Mouse (Mus musculus): ENCODE measurements around the gene Mpc2. TPM values are rescaled to one million over a fixed set of nuclear protein-coding genes. Genes with fewer than 3 reads are reported as not detected.

Gene Mpc2
- 100 to 1,000 TPM; 148 to 186 TPM for total RNA-seq (2021)
- long read RNA-seq, experiment 1, full-length matches to known transcripts, result 103 of 104 reads
- long read RNA-seq, experiment 1, partial matches to known transcripts, result 0 of 104 reads
- long read RNA-seq, experiment 1, other reads (novel, unspliced or antisense), result 1 of 104 reads
- long read RNA-seq, experiment 2, full-length matches to known transcripts, result 119 of 121 reads
- long read RNA-seq, experiment 2, partial matches to known transcripts, result 0 of 121 reads
- long read RNA-seq, experiment 2, other reads (novel, unspliced or antisense), result 2 of 121 reads

DNA sequence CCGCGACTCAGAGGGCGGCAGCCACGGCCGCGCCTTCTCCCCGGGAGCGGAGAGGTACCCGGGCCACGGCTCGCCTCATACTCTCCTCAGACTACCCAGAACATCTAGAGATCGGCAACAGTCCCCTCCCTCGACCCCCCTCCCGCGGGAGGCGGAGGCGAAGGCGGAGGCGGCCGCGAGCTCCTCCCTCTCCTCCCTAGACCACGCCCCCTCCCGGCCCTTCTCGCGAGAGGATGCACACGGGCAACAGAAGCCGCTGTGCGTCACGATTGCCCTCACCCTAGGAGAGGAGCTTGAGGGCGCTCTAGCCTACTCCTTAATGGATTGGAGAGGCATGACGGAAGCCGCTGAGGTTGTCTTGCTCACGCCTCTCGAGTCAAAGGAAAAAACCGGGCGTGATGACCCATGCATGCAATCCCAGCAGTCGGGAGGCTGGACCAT lies at the start of gene Mpc2, which contains the start of gene Dcaf6:
Mpc2 (plus strand) TSS at position 278 of the 441 bp plus-strand sequence.
Dcaf6 (minus strand) TSS at position 116 of the 441 bp plus-strand sequence.
- DNase-seq, result peak; percentile 100

DNA sequence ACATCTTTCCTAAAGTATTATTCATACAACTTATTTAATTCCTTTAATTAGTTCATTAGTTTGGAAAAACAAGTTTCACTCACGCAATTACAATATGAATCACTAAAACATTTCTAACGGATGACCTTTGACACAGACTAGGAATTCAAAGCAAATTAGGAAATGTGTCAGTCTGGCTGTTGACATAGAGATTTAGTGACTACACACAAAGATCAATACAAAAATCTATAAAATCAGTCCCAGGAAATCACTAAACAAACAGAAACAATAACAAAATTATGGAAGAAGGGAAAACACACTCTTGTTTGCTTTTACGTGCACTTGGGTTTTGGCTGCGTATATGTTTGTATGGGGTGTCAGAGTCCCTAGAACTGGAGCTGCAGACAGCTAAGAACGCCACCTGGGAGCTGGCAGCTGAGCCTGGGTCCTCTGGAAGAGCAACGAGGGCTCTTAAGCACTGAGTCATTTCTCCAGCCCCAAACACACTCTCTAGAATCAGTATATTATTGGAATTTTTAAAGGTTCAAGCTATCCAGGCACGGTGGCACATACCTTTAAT lies 39.0 kb upstream of the Mpc2 start:
- no peak for DNase-seq

DNA sequence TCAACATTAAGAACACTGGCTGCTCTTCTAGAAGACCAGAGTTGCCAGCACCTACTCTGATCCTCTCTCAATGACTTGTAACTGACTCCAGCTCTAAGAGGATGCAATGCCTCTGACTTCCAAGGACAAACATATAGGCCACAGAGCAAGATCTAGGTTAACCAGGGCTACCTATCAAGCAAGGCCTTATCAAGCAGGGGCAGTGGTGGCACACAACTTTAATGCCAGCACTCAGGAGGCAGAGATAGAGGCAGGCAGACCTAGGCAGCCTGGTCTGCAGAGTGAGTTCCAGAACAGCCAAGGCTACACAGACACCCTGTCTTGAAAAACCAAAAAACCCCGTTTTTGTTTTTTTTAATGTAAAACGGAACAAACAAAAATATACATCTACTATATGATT lies 34.2 kb upstream of the Mpc2 start:
- no peak for DNase-seq

DNA sequence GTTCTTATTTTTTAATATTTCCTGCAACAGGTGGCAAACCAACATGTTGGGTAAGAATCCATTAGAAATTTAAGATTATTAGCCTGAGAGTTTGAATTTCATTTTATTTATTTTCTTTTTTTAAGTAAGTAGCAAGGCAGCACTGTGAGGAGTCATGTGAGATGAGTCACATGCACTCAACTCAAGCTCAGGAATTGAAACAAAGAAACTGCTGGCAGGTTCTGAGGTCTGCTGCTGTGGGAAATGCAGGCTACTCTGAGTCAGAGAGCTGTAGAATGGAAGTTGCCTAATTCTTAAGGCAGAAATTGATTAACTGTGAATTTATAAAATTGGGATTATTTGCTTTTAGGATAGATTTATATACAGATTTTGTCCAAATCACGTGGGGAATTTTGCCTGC lies 27.6 kb upstream of the Mpc2 start:
- DNase-seq, result no peak

DNA sequence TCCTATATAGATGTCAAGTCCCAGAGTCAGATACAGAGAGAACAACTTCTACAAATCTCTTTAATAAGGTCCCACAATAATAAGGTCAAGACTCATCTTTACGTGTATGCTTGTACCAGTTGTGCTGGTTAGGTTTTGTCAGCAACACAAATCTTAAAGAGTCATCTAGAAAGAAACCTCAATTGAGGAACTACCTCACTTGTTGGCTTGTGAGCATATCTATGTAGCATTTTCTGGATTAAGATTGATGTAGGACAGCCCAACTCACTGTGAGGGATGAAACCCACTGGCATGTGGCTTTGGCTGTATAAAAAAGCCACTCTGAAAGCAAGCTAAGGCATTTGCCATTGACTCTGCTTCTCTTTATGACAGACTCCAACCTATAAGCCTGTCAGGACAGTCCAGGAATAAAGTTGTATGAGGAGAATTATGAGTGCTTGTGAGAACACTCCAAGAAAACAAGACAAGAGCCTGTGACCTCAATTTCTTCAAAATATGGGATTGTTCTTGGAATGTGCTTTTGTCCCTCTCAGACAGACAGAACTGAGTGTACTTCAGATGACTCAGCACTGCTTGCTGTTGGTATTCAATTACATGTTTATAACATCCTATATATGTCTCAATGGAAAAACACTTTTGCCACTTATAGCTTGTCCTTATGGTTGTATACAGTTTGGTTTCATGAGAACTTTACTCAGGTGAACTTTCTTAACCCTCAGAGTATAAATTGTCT lies 22.0 kb upstream of the Mpc2 start:
- no peak for DNase-seq

DNA sequence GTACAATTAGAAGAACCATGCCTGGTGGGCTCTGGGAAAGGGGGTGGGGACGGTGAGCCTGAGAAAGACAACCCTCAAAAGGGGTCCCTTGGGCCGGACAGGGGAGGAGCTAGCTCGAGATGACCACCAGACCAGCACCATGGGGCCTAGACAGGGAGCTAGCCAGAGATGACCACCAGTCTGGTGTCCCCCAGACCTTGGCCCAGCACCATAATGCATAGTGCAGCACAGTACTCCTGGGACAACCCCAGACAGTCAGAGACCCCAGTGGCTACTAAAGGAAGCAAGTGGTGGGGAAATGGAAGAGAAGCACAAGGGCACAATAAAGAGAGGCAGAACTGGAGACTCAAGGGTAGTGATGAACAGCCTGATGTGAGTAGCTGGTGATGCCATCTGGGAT lies 19.6 kb upstream of the Mpc2 start:
- DNase-seq, result no peak

DNA sequence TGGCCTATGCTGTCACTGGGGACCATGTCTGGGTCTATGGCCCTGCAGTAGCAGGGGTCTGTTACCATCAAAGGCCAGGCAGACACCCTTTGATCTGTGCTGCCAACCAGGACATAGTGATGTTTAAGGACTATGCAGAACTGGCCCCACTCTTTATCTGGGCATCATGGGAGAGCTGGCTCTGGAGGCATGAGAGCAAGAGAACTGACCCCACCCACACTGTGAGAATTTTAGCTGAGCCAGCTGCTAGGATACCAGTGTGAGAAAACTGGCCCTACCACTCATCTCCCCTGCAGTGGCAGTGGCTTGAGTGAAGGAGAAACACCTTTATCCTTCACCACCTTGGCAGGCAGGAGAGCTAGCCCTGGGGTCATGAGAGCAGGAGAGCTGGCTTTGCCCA lies 19.2 kb upstream of the Mpc2 start:
- no peak for DNase-seq

DNA sequence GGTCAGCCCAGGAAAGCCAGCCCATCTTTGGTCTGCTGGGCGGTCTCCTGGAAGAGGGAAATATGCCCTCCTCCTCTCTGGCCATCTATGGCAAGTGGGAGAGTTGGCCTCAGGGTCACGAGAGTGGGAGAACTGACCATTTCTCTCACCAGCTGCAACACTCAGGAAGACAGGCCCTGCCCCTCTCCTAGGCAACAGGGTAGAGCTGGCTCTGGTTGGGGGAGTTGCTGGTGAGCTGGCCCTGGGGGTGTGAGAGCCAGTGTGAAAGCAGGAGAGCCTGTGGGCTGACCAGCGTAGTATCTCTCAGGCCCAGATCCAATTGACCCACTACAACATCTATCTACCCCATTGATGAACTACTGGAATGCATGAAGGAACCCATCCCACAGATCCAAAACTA lies 18.7 kb upstream of the Mpc2 start:
- DNase-seq, result no peak

DNA sequence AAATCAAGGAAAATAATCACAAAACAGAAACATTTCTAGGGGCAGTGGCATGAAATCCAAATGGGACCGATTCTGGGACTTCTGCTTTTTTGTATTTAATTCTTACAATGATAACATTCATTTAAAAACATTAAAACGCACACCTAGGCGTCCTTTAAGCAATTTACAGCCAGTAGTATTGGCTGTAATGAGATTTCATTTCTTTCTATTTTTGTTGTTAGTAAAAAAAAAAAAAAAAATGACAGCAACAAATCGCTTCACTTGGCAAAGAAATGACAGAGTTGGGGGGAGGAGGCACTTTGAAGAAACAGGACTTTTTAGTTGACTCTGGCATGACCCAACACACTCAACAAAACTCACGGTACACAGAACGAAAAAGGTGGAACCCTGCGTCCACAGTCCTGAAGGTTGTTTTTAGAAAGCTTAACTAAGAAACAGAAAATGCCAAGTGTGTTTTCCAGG lies 1.4 kb upstream of the Mpc2 start:
- no peak for DNase-seq

DNA sequence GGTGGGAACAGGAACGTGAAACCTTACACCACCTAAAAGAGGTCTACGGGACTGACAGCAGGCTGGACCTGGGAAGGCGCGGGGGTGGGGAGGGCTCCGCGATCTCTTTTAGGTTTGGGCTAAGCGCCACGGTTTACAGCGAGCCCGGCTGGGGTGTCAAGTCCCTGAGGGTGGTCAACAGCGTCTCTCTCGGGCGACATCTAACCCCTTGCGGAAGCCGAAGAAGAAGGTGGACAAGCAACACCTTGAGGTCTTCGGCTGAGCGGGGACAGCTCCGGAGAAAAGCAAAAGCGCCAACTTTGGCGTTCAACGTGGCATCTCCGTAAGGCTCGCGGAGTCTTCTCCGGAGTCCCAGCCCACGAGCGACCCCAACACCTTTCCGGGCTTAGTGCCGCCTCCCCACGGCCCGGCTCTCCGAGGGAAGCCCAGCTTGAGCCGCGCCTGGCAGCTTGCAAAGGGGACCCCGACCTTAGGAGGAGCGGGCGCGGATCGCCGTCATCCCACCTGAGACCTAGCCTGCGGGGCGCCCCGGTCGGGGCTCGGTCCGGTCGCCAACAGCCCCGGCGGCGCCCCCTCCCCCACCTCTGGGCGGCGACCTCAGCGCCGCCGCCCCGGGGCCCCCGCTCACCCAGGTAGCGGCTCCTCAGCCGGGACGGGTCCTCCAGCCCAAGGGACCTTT lies 795 bp upstream of the Mpc2 start:
- DNase-seq, result peak; percentile 67

DNA sequence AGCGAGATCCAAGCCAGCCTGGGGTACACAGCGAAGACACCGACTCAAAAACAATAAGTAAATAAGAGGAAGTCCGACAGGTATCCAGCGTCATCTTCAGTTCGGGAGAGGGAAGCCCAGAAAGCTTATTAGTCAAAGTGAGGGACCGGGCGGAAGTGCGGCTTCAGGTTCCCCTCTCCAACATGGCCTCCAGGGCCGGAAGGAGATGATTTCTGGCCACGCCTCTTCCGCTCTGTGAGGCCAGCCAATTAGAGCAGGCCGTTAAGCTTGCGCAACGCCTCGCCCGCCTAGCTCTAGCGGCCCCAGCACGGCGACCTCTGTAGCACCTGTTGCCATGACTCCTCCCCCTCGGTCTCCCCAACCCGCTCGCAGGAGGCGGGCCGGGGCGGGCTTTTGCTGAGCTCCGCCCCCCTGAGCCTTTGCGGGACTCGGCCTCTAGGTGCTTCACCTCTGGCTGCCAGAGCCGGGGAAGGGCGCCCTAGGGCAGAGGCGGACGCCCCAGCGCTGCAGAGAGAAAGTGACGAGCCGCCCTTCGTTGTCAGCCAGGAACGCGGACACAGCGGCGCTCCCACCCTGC lies 452 bp downstream of the Mpc2 start:
- DNase-seq, result peak; percentile 97

DNA sequence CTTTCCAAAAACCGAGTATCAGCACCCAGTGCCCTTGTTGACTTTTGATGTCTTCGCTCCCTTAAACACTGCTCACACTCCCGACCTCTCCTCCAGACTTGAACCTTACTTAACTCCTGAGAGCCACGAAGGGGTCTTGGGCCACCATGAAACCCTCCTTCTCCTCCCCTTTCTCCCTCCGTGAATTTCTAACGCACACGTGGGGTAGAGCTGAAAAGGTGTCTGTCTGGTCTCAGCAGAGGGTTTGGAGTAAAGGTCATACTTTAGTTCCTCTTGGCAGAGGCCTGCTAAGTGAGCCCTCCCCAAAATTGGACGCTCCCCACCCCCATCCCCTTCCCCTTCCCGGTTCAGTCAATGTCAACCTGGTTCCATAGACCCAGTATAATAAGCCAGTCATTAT lies 1.2 kb downstream of the Mpc2 start:
- DNase-seq, result no peak

DNA sequence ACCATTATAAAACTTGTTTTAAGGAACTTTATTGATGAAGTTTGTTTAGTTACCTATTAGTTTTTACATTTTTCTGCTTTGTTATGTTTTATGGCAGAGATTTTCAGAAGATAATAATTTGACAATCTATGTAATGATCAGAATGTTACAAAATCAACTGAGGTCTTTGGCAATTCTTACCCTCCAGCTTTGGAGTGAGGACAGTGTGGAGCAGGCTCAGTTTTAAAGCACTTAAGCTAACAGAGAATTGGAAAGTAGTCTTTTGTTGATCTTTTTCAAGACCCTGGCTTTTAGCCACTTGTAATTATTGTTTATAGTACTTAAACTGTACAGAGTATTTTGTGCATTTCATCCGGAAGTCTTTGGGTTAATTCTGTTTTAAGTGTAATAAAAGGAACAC lies 2.4 kb downstream of the Mpc2 start:
- DNase-seq, result no peak

DNA sequence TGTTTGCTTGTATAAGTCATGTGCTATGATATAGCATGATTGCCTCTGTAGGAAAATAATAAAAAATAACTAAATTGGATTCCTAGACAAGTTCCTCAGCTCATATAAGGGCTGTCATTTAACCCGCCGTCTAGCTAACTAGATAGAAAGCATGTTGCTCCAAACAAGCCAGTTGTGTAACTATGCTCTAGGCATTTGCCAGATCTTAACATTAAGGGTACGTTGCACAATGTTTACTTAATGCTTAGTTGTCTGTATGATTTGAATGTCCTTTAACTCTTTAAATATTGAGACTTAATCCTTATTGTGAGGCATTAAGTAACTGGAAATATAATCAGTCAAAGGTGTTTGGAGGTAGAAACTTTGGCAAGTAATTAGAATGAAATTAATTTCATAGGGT lies 4.1 kb downstream of the Mpc2 start:
- DNase-seq, result no peak

DNA sequence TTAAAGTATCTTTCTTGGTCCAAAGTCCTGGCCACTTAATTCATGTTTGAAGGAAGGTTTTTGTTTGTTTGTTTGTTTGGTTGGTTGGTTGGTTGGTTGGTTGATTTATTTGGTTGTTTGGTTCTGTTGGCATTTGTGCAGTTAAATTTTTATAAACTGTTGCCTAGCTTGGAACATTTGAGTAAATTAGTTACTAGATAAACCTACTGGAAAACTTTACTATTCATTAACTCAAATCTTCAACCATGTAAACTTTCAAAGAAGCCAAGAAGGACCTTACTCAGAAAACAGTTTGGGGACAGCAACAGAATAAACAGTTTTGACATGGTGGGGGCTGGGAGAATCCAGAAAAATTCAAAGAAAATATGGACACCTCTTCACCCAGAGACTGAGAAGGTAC lies 8.5 kb downstream of the Mpc2 start:
- DNase-seq, result no peak

DNA sequence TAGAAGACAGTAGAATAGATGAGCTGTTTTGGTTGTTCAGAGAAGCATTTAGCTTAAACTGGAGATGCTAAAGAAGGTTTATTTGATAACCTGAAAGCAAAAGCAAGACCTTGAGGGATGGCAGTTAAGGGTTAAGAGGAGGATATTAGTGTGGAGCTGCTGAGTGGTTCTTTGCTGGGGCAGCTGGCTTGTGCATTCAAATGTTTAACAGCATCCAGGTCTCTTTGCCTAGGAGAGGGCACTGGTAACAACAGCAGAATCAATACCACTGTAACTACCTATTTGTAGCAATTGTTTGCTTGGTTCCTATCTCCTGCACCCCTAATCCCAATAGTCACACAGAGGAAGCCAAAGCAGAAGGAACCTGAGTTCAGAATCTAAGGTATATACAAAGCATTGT lies 9.3 kb downstream of the Mpc2 start:
- DNase-seq, result no peak

DNA sequence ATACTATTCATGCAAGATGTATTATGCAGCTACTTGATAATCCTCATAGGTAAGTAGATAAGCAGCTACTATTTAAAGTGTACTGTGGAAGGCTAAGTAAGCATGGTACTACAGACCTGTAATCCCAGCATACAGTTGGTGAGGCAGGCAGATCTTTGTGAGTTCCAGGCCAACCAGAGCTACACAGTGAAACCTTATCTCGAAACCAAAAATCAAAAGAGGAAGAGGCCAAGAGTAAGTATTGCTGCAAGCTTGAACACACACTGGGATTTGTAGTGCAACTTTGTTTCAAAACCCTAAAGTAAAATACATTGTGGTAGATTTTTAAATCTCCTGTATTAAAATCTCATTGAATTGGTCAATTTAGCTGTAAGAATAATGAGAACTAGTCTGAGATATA lies 11.1 kb downstream of the Mpc2 start:
- DNase-seq, result no peak

DNA sequence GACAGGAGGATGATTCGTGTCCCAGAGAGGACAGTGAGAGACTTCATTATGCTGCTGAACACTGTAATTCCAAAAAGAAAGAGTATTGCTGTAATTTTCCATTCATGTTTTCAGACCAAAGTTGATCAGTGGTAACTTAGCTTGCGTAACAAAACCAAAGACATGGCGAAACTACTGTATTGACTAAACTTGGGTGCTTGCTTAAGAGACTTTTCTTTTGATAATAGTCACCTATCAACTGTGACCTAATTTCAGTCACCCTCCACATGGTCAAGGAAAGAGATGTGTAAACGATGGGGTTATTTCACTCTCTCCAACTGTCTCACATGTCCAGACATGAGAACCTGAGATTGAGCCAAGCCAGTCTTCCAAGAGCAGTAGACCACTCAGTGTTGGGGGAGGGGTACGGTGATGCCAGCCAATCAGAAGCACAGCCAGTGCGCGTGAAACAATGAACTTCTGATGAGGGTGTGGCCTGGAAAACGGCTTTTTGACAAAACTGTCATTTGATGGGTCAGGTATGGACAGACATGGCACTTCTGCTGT lies 24.3 kb downstream of the Mpc2 start, which contains the start of gene Adcy10:
Adcy10 (plus strand) TSS at position 496 of the 546 bp plus-strand sequence.
- no peak for DNase-seq

DNA sequence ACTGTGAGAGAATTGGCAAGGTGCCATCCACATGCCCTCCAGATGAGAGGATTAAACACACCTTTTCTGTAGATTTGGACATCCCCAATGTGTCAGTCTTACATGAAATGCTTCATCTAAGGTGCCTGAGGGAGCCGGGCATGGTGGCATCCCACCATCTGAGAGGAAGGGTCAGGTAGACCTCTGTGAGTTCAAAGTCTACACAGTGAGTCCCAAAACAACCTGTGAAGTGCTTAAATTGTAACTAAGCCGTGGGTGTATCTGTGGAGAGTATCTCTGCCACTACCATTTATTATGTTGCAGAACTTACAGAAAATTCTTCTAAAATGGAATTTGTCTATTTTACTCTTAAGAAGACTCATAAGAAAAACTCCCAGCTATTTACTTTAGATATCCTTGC lies 25.7 kb downstream of the Mpc2 start:
- DNase-seq, result no peak

DNA sequence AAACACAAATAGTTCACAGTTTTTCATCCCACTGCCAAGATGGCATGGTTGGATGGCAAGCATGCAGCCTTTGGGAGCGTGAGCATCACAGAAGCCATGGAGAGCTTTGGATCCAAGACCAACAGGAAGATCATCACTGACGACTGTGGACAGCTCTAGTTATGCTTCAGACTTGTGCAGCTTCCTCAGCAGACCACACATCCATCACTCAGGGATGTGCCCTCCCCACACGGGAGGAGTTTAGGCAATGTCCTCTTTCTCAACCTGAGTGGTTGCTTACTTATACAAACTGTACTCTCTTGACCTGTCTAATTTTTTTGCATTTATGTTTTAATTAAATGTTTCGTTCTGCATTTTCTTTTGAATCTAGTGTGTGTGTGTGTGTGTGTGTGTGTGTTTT lies 28.8 kb downstream of the Mpc2 start:
- no peak for DNase-seq

DNA sequence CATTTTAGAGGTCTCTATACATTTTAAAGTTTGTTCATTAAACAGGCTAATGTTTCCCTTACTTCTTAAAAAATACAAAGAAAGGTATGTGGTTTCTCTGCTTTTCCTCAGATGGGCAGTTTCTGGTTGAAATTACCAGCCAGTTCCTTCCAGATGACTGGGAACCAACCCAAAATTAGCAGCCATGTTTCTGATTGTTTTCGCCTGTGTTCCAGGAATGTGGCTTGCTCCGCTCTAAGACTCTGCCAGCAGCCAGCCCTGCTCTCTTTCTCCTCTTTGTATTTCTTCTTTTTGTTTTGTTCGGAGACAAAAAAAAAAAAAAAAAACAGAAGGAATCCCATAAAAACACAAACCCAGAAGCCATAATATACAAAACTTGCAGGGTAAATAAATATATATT lies 38.4 kb downstream of the Mpc2 start:
- no peak for DNase-seq

Data from gastrocnemius, postnatal 10 days (tissue).